Mouse (Mus musculus) neural tube, embryonic 13.5 days (tissue): ENCODE results near the gene Cdc14a. TPM values are rescaled to one million over a fixed set of nuclear protein-coding genes. Genes with fewer than 3 reads are reported as not detected.

Experiments used
- ATAC-seq: fragments of 200-750 bp; cut with Nextera tagmentation; 2 replicates; pipeline ENCODE4 v1.8.0; 2017; ENCODE audit warnings: low read depth, mild to moderate bottlenecking, moderate TSS enrichment, moderate library complexity
- H3K27ac ChIP-seq: fragments of 300-500 bp; sonication (generic); replicated peaks from 2 replicates; pipeline ENCODE4 v1.5.1; 2015; ENCODE audit warnings: moderate library complexity, mild to moderate bottlenecking, inconsistent platforms
- H3K27me3 ChIP-seq: fragments of 300-500 bp; sonication (generic); 2 replicates; pipeline ENCODE4 v1.6.1; 2015; ENCODE audit warnings: mild to moderate bottlenecking, inconsistent platforms
- H3K36me3 ChIP-seq: fragments of 300-500 bp; sonication (generic); 2 replicates; pipeline ENCODE4 v1.6.1; 2015; ENCODE audit warnings: mild to moderate bottlenecking, inconsistent platforms
- H3K4me1 ChIP-seq: fragments of 300-500 bp; sonication (generic); replicated peaks from 2 replicates; pipeline ENCODE4 v1.6.1; 2015; ENCODE audit warnings: inconsistent platforms
- H3K4me2 ChIP-seq: fragments of 300-500 bp; sonication (generic); 2 replicates; pipeline ENCODE4 v1.6.1; 2015; ENCODE audit warnings: inconsistent platforms, mild to moderate bottlenecking, moderate library complexity
- H3K4me3 ChIP-seq: fragments of 300-500 bp; sonication (generic); 2 replicates; pipeline ENCODE4 v1.5.1; 2015; ENCODE audit warnings: mild to moderate bottlenecking, inconsistent platforms
- H3K9ac ChIP-seq: fragments of 300-500 bp; sonication (generic); 2 replicates; pipeline ENCODE4 v1.6.1; 2015; ENCODE audit warnings: moderate library complexity, mild to moderate bottlenecking, inconsistent platforms
- H3K9me3 ChIP-seq: fragments of 300-500 bp; sonication (generic); 2 replicates; pipeline ENCODE4 v1.6.1; 2016; ENCODE audit warnings: inconsistent platforms
- WGBS: fragments of 180-500 bp; shearing (Covaris S2); methylation state at CpG from one replicate; pipeline ENCODE4 v1.1.7; 2015; 5-methylcytosine and 5-hydroxymethylcytosine counted together
- polyA plus RNA-seq: library from polyadenylated mRNA; unstranded; fragments of >200 nt; fragmentation: Nextera tagmentation; extraction: Ambion mirVana; gene quantifications from 2 replicates; pipeline ENCODE4 v1.2.1, GENCODE M21; 2015

Gene Cdc14a
- polyA plus RNA-seq, 1 experiment from 2014 or later, result 6.4 TPM

GRCm38 (mm10) chr3:116436113-116436512 lies 12.3 kb upstream of the Cdc14a start:
- Histone ChIP-seq H3K9me3 (no peaks in the 10 kb centered on the region), H3K4me2 (no peak overlapping the region), H3K9ac (no peak overlapping the region), H3K4me1 (no peaks in the 10 kb centered on the region), H3K36me3 (no peaks in the 10 kb centered on the region), H3K27ac (no peak overlapping the region), H3K27me3 (no peaks in the 10 kb centered on the region), H3K4me3 (no peak overlapping the region)
- 88% methylated on average over 3 of the region's 3 CpGs for WGBS
- no peak for ATAC-seq

GRCm38 (mm10) chr3:116434757-116435156 lies 10.9 kb upstream of the Cdc14a start:
- Histone ChIP-seq H3K27ac (no peak overlapping the region), H3K9me3 (no peaks in the 10 kb centered on the region), H3K27me3 (no peaks in the 10 kb centered on the region), H3K4me3 (no peak overlapping the region), H3K4me1 (no peaks in the 10 kb centered on the region), H3K36me3 (no peaks in the 10 kb centered on the region), H3K4me2 (no peak overlapping the region), H3K9ac (no peak overlapping the region)
- no peak for ATAC-seq
- 85% methylated on average over 3 of the region's 3 CpGs for WGBS

DNA sequence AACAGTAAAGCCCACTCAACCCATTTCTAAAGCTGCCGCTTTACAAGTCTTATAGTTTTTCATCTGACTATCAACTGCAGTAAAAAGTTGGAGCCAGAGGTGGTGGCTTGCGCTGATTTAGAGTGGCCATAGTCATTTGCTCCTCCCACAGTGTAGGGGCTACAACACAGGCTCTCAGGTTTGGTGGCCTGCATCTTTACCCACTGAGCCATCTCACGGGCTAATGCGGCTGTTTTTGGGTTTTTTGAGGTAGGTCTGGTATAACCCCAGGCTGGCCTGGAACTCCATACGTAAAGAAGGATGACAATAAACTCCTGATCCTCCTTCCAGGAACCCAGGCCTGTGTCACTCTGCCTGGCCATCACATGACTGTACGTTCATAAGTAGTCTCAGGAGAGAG lies 2.1 kb upstream of the Cdc14a start:
- Histone ChIP-seq H3K27ac (no peak overlapping the region), H3K4me2 (no peak overlapping the region), H3K4me3 (no peak overlapping the region), H3K36me3 (no peaks in the 10 kb centered on the region), H3K4me1 (peaks cover 25% of the 10 kb centered on the region), H3K9me3 (no peaks in the 10 kb centered on the region), H3K9ac (no peak overlapping the region), H3K27me3 (no peaks in the 10 kb centered on the region)
- WGBS, result 86% methylated on average over 6 of the region's 6 CpGs
- no peak for ATAC-seq

DNA sequence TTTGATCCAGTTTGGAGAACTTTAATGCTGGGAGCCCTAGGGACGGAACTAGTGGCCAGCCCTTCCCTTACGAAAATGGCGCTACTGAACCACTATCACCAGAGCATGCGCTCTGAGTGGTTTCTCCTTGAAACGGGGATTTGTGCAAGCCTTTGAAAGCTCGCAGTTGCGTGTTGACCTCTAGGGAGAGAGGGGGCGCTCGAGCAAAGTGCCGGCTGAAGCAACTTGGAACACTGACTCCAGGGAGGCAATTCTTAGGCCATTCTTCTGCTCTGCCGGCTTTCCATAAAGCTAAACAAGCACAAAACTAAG lies 1.1 kb upstream of the Cdc14a start:
- peak overlapping the region; percentile 70 for H3K4me2 ChIP-seq
- under 1% methylated on average over 11 of the region's 11 CpGs for WGBS
- no peaks in the 10 kb centered on the region for H3K36me3 ChIP-seq
- H3K4me3 ChIP-seq, result peak overlapping the region; percentile 98
- peak; percentile 57 for ATAC-seq
- H3K9me3 ChIP-seq, result no peaks in the 10 kb centered on the region
- H3K27me3 ChIP-seq, result no peaks in the 10 kb centered on the region
- peak overlapping the region; percentile 95 for H3K9ac ChIP-seq
- H3K27ac ChIP-seq, result peak overlapping the region; percentile 91
- peaks cover 34% of the 10 kb centered on the region for H3K4me1 ChIP-seq

GRCm38 (mm10) chr3:116424160-116424972 lies 534 bp upstream of the Cdc14a start:
- whole genome bisulfite sequencing, result under 1% methylated on average over 32 of the region's 32 CpGs
- Histone ChIP-seq H3K4me2 (peak overlapping the region; percentile 70), H3K9me3 (no peaks in the 10 kb centered on the region), H3K27ac (peak overlapping the region; percentile 91), H3K4me3 (peak overlapping the region; percentile 98), H3K9ac (peak overlapping the region; percentile 95), H3K27me3 (no peaks in the 10 kb centered on the region), H3K36me3 (no peaks in the 10 kb centered on the region), H3K4me1 (peaks cover 38% of the 10 kb centered on the region)
- ATAC-seq, result peak; percentile 29

GRCm38 (mm10) chr3:116422795-116423352 lies 958 bp downstream of the Cdc14a start:
- H3K27ac ChIP-seq, result peak overlapping the region; percentile 91
- no peaks in the 10 kb centered on the region for H3K9me3 ChIP-seq
- peaks cover 5% of the 10 kb centered on the region for H3K36me3 ChIP-seq
- H3K4me1 ChIP-seq, result peaks cover 38% of the 10 kb centered on the region
- ATAC-seq, result peak; percentile 19
- peak overlapping the region; percentile 70 for H3K4me2 ChIP-seq
- WGBS, result under 1% methylated on average over 23 of the region's 23 CpGs
- peak overlapping the region; percentile 98 for H3K4me3 ChIP-seq
- H3K27me3 ChIP-seq, result no peaks in the 10 kb centered on the region
- H3K9ac ChIP-seq, result peak overlapping the region; percentile 95

- WGBS, result 27% methylated on average over 8 of the region's 8 CpGs
- Histone ChIP-seq H3K27me3 (no peaks in the 10 kb centered on the region), H3K4me2 (peak overlapping the region; percentile 70), H3K9me3 (no peaks in the 10 kb centered on the region), H3K36me3 (peaks cover 11% of the 10 kb centered on the region), H3K9ac (peak overlapping the region; percentile 95), H3K4me1 (peaks cover 38% of the 10 kb centered on the region), H3K27ac (0 out of 2 replicates have a peak overlapping the region, but pooled peaks have one; percentile 18), H3K4me3 (peak overlapping the region; percentile 98)
- ATAC-seq, result no peak
Observed at GRCm38 (mm10) chr3:116422074-116422473, 1.8 kb downstream of the Cdc14a start.

- H3K27me3 ChIP-seq, result no peaks in the 10 kb centered on the region
- H3K9ac ChIP-seq, result peak overlapping the region; percentile 95
- 0 out of 2 replicates have a peak overlapping the region, but pooled peaks have one; percentile 14 for H3K27ac ChIP-seq
- H3K4me3 ChIP-seq, result peak overlapping the region; percentile 98
- peak overlapping the region; percentile 70 for H3K4me2 ChIP-seq
- peaks cover 20% of the 10 kb centered on the region for H3K36me3 ChIP-seq
- no peak for ATAC-seq
- H3K9me3 ChIP-seq, result no peaks in the 10 kb centered on the region
- 15% methylated on average over 6 of the region's 6 CpGs for WGBS
- H3K4me1 ChIP-seq, result peaks cover 38% of the 10 kb centered on the region
Observed at GRCm38 (mm10) chr3:116421121-116421520, 2.7 kb downstream of the Cdc14a start.

- H3K9me3 ChIP-seq, result no peaks in the 10 kb centered on the region
- H3K4me1 ChIP-seq, result peaks cover 32% of the 10 kb centered on the region
- no peak overlapping the region for H3K4me2 ChIP-seq
- H3K9ac ChIP-seq, result no peak overlapping the region
- H3K27ac ChIP-seq, result no peak overlapping the region
- peaks cover 34% of the 10 kb centered on the region for H3K36me3 ChIP-seq
- no peaks in the 10 kb centered on the region for H3K27me3 ChIP-seq
- ATAC-seq, result no peak
- H3K4me3 ChIP-seq, result no peak overlapping the region
- 74% methylated on average over 11 of the region's 11 CpGs for WGBS
Observed at GRCm38 (mm10) chr3:116419791-116420190, 4.0 kb downstream of the Cdc14a start.

DNA sequence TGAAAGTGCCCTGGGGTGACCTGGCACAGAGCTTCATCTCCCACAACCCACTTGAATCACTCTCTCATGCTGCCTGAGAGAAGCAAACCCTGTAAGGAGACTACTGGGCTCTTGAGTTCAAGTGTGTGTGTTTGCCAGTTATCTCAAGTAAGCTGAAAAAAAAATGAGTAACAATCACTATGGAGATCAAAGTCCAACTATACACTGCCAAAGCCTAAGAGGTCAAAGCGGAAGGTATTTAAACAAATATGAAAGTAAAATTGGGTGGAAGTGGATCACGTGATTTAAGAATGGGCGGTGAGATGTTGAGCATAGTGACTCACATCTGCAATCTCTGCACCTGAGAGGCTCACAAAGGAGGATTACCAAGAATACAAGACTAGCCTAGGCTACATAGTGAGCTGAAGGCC lies 9.4 kb downstream of the Cdc14a start:
- H3K4me3 ChIP-seq, result no peak overlapping the region
- peaks cover 27% of the 10 kb centered on the region for H3K4me1 ChIP-seq
- no peak overlapping the region for H3K27ac ChIP-seq
- no peak for ATAC-seq
- H3K9ac ChIP-seq, result no peak overlapping the region
- WGBS, result 97% methylated on average over 3 of the region's 3 CpGs
- peaks cover 43% of the 10 kb centered on the region for H3K36me3 ChIP-seq
- H3K4me2 ChIP-seq, result no peak overlapping the region
- no peaks in the 10 kb centered on the region for H3K27me3 ChIP-seq
- H3K9me3 ChIP-seq, result no peaks in the 10 kb centered on the region

GRCm38 (mm10) chr3:116412954-116413724 lies 10.7 kb downstream of the Cdc14a start:
- H3K4me2 ChIP-seq, result no peak overlapping the region
- H3K4me3 ChIP-seq, result no peak overlapping the region
- H3K27me3 ChIP-seq, result no peaks in the 10 kb centered on the region
- 92% methylated on average over 4 of the region's 4 CpGs for WGBS
- H3K36me3 ChIP-seq, result peaks cover 39% of the 10 kb centered on the region
- ATAC-seq, result no peak
- no peaks in the 10 kb centered on the region for H3K9me3 ChIP-seq
- no peak overlapping the region for H3K9ac ChIP-seq
- no peak overlapping the region for H3K27ac ChIP-seq
- H3K4me1 ChIP-seq, result peaks cover 31% of the 10 kb centered on the region

GRCm38 (mm10) chr3:116410051-116410450 lies 13.8 kb downstream of the Cdc14a start:
- H3K4me1 ChIP-seq, result peaks cover 31% of the 10 kb centered on the region
- H3K9ac ChIP-seq, result no peak overlapping the region
- H3K4me3 ChIP-seq, result no peak overlapping the region
- H3K27me3 ChIP-seq, result no peaks in the 10 kb centered on the region
- H3K9me3 ChIP-seq, result no peaks in the 10 kb centered on the region
- peaks cover 12% of the 10 kb centered on the region for H3K36me3 ChIP-seq
- WGBS, result 42% methylated on average over 7 of the region's 7 CpGs
- no peak overlapping the region for H3K4me2 ChIP-seq
- H3K27ac ChIP-seq, result no peak overlapping the region; the same call in 1 of the 2 replicates
- no peak for ATAC-seq
